Mouse (Mus musculus) T-helper 1 cell (primary cell): ENCODE measurements around the gene Chrm1.

Experiments
- in situ Hi-C: fragments of 300-600 bp; cut with MboI, MseI; formaldehyde crosslinking; loops from one replicate; pipeline ENCODE4 v1.15.1; 2025; ENCODE audit warnings: high pct_unique_total_duplicates

Chrm1 gene

GRCm38 (mm10) chr19:8715868-8716766, 52.5 kb downstream of the Chrm1 start:
- in situ Hi-C loops: loop anchor here (25.0 kb wide), 1 partner anchor 1229 kb away; the partner anchor contains the start of genes Atl3 and Rtn3

GRCm38 (mm10) chr19:8716767-8717475, 53.3 kb downstream of the Chrm1 start:
- in situ Hi-C loops: loop anchor here (25.0 kb wide), 1 partner anchor 1230 kb away; the partner anchor contains the start of genes Atl3 and Rtn3

GRCm38 (mm10) chr19:8718357-8718756, 54.8 kb downstream of the Chrm1 start:
- in situ Hi-C loops: loop anchor here (25.0 kb wide), 1 partner anchor 1231 kb away; the partner anchor contains the start of genes Atl3 and Rtn3

GRCm38 (mm10) chr19:8719037-8719436, 55.4 kb downstream of the Chrm1 start:
- in situ Hi-C loops: loop anchor here (25.0 kb wide), 1 partner anchor 1232 kb away; the partner anchor contains the start of genes Atl3 and Rtn3

- in situ Hi-C loops: loop anchor here (25.0 kb wide), 1 partner anchor 1234 kb away; the partner anchor contains the start of genes Atl3 and Rtn3
These were observed 57.8 kb downstream of the Chrm1 start for GRCm38 (mm10) chr19:8721378-8721777.

- in situ Hi-C loops: loop anchor here (25.0 kb wide), 1 partner anchor 1235 kb away; the partner anchor contains the start of genes Atl3 and Rtn3
These were observed 58.4 kb downstream of the Chrm1 start for GRCm38 (mm10) chr19:8722021-8722420.

GRCm38 (mm10) chr19:8722559-8722906, 58.9 kb downstream of the Chrm1 start:
- in situ Hi-C loops: loop anchor here (25.0 kb wide), 1 partner anchor 1235 kb away; the partner anchor contains the start of genes Atl3 and Rtn3

- in situ Hi-C loops: loop anchor here (25.0 kb wide), 1 partner anchor 1236 kb away; the partner anchor contains the start of genes Atl3 and Rtn3
These were observed 59.5 kb downstream of the Chrm1 start, which contains the start of gene Slc3a2 for GRCm38 (mm10) chr19:8722907-8723573. TSS of gene Slc3a2 (minus strand) at chr19:8723369.

- in situ Hi-C loops: loop anchor here (25.0 kb wide), 1 partner anchor 1236 kb away; the partner anchor contains the start of genes Atl3 and Rtn3
These were observed 60.2 kb downstream of the Chrm1 start for GRCm38 (mm10) chr19:8723574-8724346.

GRCm38 (mm10) chr19:8724392-8724791, 60.8 kb downstream of the Chrm1 start:
- in situ Hi-C loops: loop anchor here (25.0 kb wide), 1 partner anchor 1237 kb away; the partner anchor contains the start of genes Atl3 and Rtn3

GRCm38 (mm10) chr19:8725081-8725613, 61.6 kb downstream of the Chrm1 start:
- in situ Hi-C loops: loop anchor here (5.0 to 25.0 kb wide), 2 partner anchors 172 to 1688 kb away; partner anchors contain the start of genes Ganab and Stip1

GRCm38 (mm10) chr19:8726609-8727390, 63.2 kb downstream of the Chrm1 start:
- in situ Hi-C loops: loop anchor here (5.0 to 25.0 kb wide), 2 partner anchors 171 to 1689 kb away; partner anchors contain the start of genes Ganab and Stip1

GRCm38 (mm10) chr19:8727495-8728114, 64.0 kb downstream of the Chrm1 start:
- in situ Hi-C loops: loop anchor here (5.0 to 25.0 kb wide), 2 partner anchors 170 to 1690 kb away; partner anchors contain the start of genes Ganab and Stip1

GRCm38 (mm10) chr19:8728335-8729099, 64.9 kb downstream of the Chrm1 start:
- in situ Hi-C loops: loop anchor here (5.0 to 25.0 kb wide), 2 partner anchors 169 to 1691 kb away; partner anchors contain the start of genes Ganab and Stip1
